Mouse (Mus musculus) liver, postnatal 0 days (tissue): ENCODE results near the gene Gm38655. TPM values are rescaled to one million over a fixed set of nuclear protein-coding genes. Genes with fewer than 3 reads are reported as not detected.

ENCODE experiments used
- ATAC-seq: fragments of 200-750 bp; cut with Nextera tagmentation; 2 replicates; pipeline ENCODE4 v1.8.0; 2017; ENCODE audit warnings: mild to moderate bottlenecking, moderate library complexity
- DNase-seq: peaks from one replicate; pipeline ENCODE4 v3.0.0-alpha.2; 2016
- H3K27ac ChIP-seq: fragments of 300-500 bp; sonication (generic); 2 replicates; pipeline ENCODE4 v1.5.1; 2014; ENCODE audit warnings: antibody characterized with exemption, moderate library complexity, mild to moderate bottlenecking, low read depth
- H3K27me3 ChIP-seq: fragments of 300-500 bp; sonication (generic); 2 replicates; pipeline ENCODE4 v1.6.1; 2014; ENCODE audit warnings: low read length, control low read depth, mixed read lengths; ENCODE audit not compliant: insufficient read depth
- H3K36me3 ChIP-seq: fragments of 300-500 bp; sonication (generic); replicated peaks from 2 replicates; pipeline ENCODE4 v1.6.1; 2014; ENCODE audit warnings: mild to moderate bottlenecking, control low read depth, low read length, moderate library complexity, mixed read lengths; ENCODE audit not compliant: insufficient read depth
- H3K4me1 ChIP-seq: fragments of 300-500 bp; sonication (generic); 2 replicates; pipeline ENCODE4 v1.6.1; 2014; ENCODE audit warnings: antibody characterized with exemption, mild to moderate bottlenecking, control low read depth; ENCODE audit not compliant: insufficient read depth
- H3K4me2 ChIP-seq: fragments of 300-500 bp; sonication (generic); 2 replicates; pipeline ENCODE4 v1.6.1; 2014; ENCODE audit warnings: low read depth, mild to moderate bottlenecking, low read length, moderate library complexity, mixed read lengths
- H3K4me3 ChIP-seq: fragments of 300-500 bp; sonication (generic); 2 replicates; pipeline ENCODE4 v1.5.1; 2014; ENCODE audit warnings: low read depth, low read length
- H3K9ac ChIP-seq: fragments of 300-500 bp; sonication (generic); replicated peaks from 2 replicates; pipeline ENCODE4 v1.6.1; 2014; ENCODE audit warnings: mild to moderate bottlenecking, moderate library complexity
- H3K9me3 ChIP-seq: fragments of 300-500 bp; sonication (generic); 2 replicates; pipeline ENCODE4 v1.6.1; 2016; ENCODE audit warnings: mild to moderate bottlenecking, control low read depth, low read length, mixed read lengths
- CTCF ChIP-seq: sonication (generic); IDR thresholded peaks from 2 replicates; pipeline ENCODE4 v1.5.1; 2016; ENCODE audit warnings: antibody characterized with exemption, low read depth
- EP300 ChIP-seq: IDR thresholded peaks from 2 replicates; pipeline ENCODE4 v1.6.1; 2016; ENCODE audit warnings: antibody characterized with exemption, low read depth, mild to moderate bottlenecking
- WGBS: fragments of 180-500 bp; shearing (Covaris S2); extraction: QIAGEN DNeasy Blood & Tissue Kit; methylation state at CpG from one replicate; pipeline ENCODE4 v1.1.7; 2014; ENCODE audit not compliant: insufficient replicate concordance; 5-methylcytosine and 5-hydroxymethylcytosine counted together
- polyA plus RNA-seq: library from polyadenylated mRNA; unstranded; fragments of >200 nt; fragmentation: Nextera tagmentation; extraction: Ambion mirVana; gene quantifications from 2 replicates; pipeline ENCODE4 v1.2.1, GENCODE M21; 2015

Gene Gm38655
- polyA plus RNA-seq, 1 experiment from 2014 or later, result not detected

DNA sequence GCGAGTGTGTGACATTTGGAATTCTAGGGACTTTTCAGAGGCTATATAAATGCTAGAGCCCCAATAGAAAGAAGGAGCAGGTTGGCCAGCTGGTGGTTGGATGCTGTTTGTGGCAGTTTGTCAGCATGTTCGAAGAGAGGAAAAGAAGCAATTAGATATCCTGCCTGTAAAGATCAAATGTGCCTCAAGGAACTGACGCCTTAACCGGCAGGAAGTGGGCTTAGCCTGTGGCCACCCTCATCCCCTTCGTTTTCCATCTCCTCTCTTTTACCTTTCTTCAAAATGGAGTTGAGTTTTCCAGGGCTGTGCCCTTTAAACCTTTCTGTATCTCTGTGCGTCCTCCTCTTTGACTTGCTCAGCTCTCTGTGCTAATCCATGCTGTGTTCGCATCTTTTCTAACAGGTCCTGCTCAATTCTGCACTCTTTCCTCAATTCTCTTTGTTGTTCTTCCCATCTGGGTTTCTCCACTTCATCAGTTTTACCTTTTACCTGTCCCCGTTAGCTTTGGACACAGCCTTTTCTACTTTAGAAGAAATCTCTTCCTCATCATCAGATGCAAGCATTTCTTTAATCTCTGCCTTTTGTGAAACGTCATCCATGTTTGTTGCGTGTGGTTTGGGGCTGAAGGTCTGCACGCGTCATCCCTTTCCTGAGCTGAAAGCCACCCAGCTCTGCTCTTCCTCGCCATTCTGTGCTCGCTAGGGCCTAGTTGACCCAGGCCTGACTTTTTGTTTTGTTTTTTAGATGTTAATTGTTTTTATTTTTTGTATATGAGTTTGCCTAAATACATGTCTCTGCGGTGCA lies 44.4 kb upstream of the Gm38655 start:
- no peak for TF ChIP-seq CTCF
- no peak for TF ChIP-seq EP300
- no peak overlapping the region for H3K4me2 ChIP-seq
- no peak for DNase-seq
- ATAC-seq, result no peak
- H3K36me3 ChIP-seq, result peaks cover 25% of the 10 kb centered on the region
- H3K27ac ChIP-seq, result no peak overlapping the region
- H3K9me3 ChIP-seq, result no peaks in the 10 kb centered on the region
- H3K27me3 ChIP-seq, result no peaks in the 10 kb centered on the region
- no peak overlapping the region for H3K9ac ChIP-seq
- H3K4me3 ChIP-seq, result no peak overlapping the region
- H3K4me1 ChIP-seq, result peaks cover 30% of the 10 kb centered on the region
- 80% methylated on average over 15 of the region's 15 CpGs for WGBS

DNA sequence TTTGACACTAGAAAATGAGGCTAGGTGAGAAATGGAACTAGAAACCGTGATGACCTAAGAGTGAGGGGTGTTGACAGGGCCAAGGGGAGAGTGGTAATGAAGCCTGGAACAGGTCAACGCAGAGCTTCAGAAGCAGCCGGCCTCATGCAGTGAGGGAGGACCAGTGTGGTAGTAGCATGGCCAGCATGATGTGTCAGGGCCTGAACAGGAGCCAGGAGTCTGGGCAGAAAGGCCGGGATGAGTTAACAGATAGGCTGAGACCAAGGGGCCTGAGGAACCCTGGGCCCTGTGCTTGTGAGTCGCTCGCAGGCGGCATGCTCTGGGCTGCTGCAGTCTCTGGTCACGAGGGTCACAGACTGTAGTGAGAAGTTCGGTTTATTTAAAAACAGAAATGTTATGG lies 43.7 kb upstream of the Gm38655 start:
- no peak overlapping the region for H3K9ac ChIP-seq
- TF ChIP-seq EP300 (no peak), CTCF (no peak)
- H3K4me3 ChIP-seq, result no peak overlapping the region
- H3K4me2 ChIP-seq, result no peak overlapping the region
- H3K9me3 ChIP-seq, result no peaks in the 10 kb centered on the region
- H3K36me3 ChIP-seq, result peaks cover 33% of the 10 kb centered on the region
- no peaks in the 10 kb centered on the region for H3K27me3 ChIP-seq
- 84% methylated on average over 9 of the region's 9 CpGs for WGBS
- H3K27ac ChIP-seq, result no peak overlapping the region
- ATAC-seq (no peak), DNase-seq (no peak)
- peaks cover 25% of the 10 kb centered on the region for H3K4me1 ChIP-seq

DNA sequence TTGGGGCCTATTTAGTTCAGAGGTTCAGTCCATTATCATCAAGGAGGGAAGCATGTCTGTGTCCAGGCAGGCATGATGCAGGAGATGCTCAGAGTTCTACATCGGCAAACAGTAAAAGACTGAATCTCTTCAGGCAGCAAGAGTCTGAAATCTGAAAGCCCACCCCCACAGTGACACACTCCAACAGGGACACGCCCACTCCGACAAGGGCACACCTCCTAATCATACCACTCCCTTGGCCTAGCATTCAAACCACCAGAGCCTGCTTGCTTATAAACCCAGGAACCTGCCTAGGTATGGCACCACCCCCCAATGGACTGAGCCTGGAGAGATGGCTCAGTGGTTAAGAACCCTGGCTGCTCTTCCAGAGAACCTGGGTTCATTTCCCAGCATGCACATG lies 40.2 kb upstream of the Gm38655 start:
- no peak overlapping the region for H3K27ac ChIP-seq
- H3K4me2 ChIP-seq, result no peak overlapping the region
- H3K36me3 ChIP-seq, result peaks cover 51% of the 10 kb centered on the region
- H3K4me1 ChIP-seq, result no peaks in the 10 kb centered on the region
- no peaks in the 10 kb centered on the region for H3K27me3 ChIP-seq
- TF ChIP-seq CTCF, result no peak
- TF ChIP-seq EP300, result no peak
- no peak overlapping the region for H3K4me3 ChIP-seq
- ATAC-seq (no peak), DNase-seq (no peak)
- 91% methylated on average over 3 of the region's 3 CpGs for WGBS
- no peaks in the 10 kb centered on the region for H3K9me3 ChIP-seq
- no peak overlapping the region for H3K9ac ChIP-seq

DNA sequence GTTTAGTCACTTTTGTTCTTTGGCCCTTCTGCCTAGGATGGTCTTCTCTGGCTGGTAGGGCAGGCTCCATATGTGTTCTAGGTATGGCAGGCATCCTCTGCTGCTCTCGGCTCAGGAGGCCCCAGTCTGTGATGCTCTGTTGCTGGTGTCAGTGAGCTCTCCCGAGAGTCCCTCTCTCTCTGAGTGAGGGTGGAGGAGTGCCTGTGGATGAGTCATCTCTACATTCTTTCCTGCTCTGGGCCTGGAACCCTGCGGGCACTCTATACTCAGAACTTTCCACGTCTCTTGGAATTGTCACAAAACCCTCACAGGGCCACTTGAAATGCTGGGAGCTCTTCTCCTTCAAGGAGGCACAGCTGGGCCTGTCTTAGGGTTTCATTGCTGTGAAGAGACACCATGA lies 36.4 kb upstream of the Gm38655 start:
- no peak for DNase-seq
- Histone ChIP-seq H3K4me3 (no peak overlapping the region), H3K27me3 (no peaks in the 10 kb centered on the region), H3K9ac (no peak overlapping the region), H3K36me3 (peaks cover 66% of the 10 kb centered on the region), H3K27ac (no peak overlapping the region), H3K4me1 (no peaks in the 10 kb centered on the region), H3K4me2 (no peak overlapping the region), H3K9me3 (no peaks in the 10 kb centered on the region)
- ATAC-seq, result no peak
- TF ChIP-seq CTCF (no peak), EP300 (no peak)
- WGBS, result 75% methylated on average over 4 of the region's 4 CpGs

DNA sequence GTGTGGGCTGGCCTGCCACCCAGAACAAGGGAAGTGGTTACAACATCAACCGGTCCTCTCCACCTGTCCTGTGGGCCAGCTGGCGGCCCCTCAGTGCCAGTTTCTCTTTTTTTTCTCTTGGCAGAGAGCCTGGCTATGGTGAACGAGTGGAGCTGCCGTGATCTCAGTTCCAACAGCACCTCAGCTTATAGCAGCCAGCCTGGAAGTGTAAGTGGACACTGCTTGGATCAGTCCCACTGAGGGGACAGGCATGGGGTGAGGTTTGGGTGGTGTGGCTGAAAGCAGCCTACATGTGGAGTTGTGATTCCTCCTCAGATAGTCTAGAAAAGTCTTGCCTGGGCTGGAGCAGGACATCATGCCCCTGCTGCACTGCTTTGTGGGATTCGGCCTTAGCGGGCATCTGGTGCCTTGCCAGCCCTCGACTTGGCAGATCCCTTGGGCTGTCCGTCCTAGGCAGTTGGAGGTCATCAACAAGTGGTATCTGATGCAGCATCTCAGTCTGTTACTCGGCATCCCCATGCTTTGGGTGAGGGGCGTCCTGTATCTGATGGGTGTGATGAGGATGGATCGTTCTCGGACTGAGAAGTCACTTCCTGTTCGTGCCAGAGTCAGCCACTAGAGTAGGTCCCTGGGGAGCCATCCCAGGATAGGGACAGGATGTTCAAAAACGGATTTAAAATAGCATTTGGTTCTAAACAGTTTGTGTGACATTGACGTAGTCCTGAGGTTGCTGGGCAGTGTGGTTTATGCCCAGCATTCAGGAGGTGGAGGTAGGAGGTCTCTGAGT lies 35.6 kb upstream of the Gm38655 start:
- Histone ChIP-seq H3K4me1 (no peaks in the 10 kb centered on the region), H3K4me2 (no peak overlapping the region), H3K27ac (no peak overlapping the region), H3K4me3 (no peak overlapping the region), H3K9ac (no peak overlapping the region), H3K9me3 (no peaks in the 10 kb centered on the region), H3K27me3 (no peaks in the 10 kb centered on the region), H3K36me3 (peaks cover 64% of the 10 kb centered on the region)
- TF ChIP-seq EP300, result no peak
- no peak for TF ChIP-seq CTCF
- DNase-seq, result no peak
- ATAC-seq, result no peak
- 67% methylated on average over 15 of the region's 15 CpGs for WGBS

DNA sequence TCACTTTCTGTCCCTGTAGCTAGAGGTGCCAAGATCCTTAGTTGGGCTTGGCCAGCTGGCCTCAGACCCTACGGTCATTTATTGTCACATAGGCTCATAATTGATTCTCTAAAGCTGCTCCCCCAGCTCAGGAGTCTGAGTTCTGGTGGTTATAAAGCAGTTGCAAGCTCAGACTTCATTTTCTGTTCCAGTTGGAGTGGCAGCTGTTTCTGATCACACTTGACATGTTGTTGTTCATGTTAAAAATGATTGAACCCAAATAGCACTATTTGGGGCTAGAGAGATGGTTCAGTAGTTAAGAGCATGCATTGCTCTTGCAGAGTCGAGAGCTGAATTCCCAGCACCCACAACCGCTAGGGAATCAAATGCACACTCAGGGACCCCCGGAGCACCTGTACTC lies 34.7 kb upstream of the Gm38655 start:
- Histone ChIP-seq H3K9ac (no peak overlapping the region), H3K36me3 (peaks cover 64% of the 10 kb centered on the region), H3K4me1 (no peaks in the 10 kb centered on the region), H3K27ac (no peak overlapping the region), H3K9me3 (no peaks in the 10 kb centered on the region), H3K27me3 (no peaks in the 10 kb centered on the region), H3K4me2 (no peak overlapping the region), H3K4me3 (no peak overlapping the region)
- no peak for TF ChIP-seq EP300
- no peak for TF ChIP-seq CTCF
- WGBS, result 85% methylated on average over 4 of the region's 4 CpGs
- ATAC-seq, result no peak
- DNase-seq, result no peak
